Mouse (Mus musculus) hindbrain, postnatal 0 days (tissue): ENCODE measurements around the gene Bicdl1. TPM values are rescaled to one million over a fixed set of nuclear protein-coding genes. Genes with fewer than 3 reads are reported as not detected.

ENCODE experiments used
- ATAC-seq: fragments of 200-750 bp; cut with Nextera tagmentation; 2 replicates; pipeline ENCODE4 v1.8.0; 2017; ENCODE audit warnings: mild to moderate bottlenecking, moderate TSS enrichment, moderate library complexity
- DNase-seq: peaks from one replicate; pipeline ENCODE4 v3.0.0-alpha.2; 2015; ENCODE audit warnings: low spot score
- H3K27ac ChIP-seq: fragments of 300-500 bp; sonication (generic); 2 replicates; pipeline ENCODE4 v1.5.1; 2014; ENCODE audit warnings: mild to moderate bottlenecking
- H3K27me3 ChIP-seq: fragments of 300-500 bp; sonication (generic); 2 replicates; pipeline ENCODE4 v1.6.1; 2014; ENCODE audit warnings: low read length, mixed read lengths; ENCODE audit not compliant: insufficient read depth
- H3K36me3 ChIP-seq: fragments of 300-500 bp; sonication (generic); 2 replicates; pipeline ENCODE4 v1.6.1; 2014; ENCODE audit warnings: low read length, mixed read lengths; ENCODE audit not compliant: insufficient read depth
- H3K4me1 ChIP-seq: fragments of 300-500 bp; sonication (generic); 2 replicates; pipeline ENCODE4 v1.6.1; 2014; ENCODE audit warnings: antibody characterized with exemption, low read length, mixed read lengths; ENCODE audit not compliant: insufficient read depth
- H3K4me2 ChIP-seq: fragments of 300-500 bp; sonication (generic); 2 replicates; pipeline ENCODE4 v1.6.1; 2014; ENCODE audit warnings: low read depth, mild to moderate bottlenecking, low read length, moderate library complexity, mixed read lengths
- H3K4me3 ChIP-seq: fragments of 300-500 bp; sonication (generic); 2 replicates; pipeline ENCODE4 v1.5.1; 2014; ENCODE audit warnings: low read length
- H3K9ac ChIP-seq: fragments of 300-500 bp; sonication (generic); replicated peaks from 2 replicates; pipeline ENCODE4 v1.6.1; 2014; ENCODE audit warnings: mild to moderate bottlenecking, low read length, moderate library complexity, mixed read lengths
- H3K9me3 ChIP-seq: fragments of 300-500 bp; sonication (generic); 2 replicates; pipeline ENCODE4 v1.6.1; 2016; ENCODE audit warnings: low read length, mixed read lengths
- CTCF ChIP-seq: IDR thresholded peaks from 2 replicates; pipeline ENCODE4 v1.5.1; 2016; ENCODE audit warnings: antibody characterized with exemption, control low read depth, low read depth
- WGBS: fragments of 180-500 bp; shearing (Covaris S2); extraction: QIAGEN DNeasy Blood & Tissue Kit; methylation state at CpG from one replicate; pipeline ENCODE4 v1.1.7; 2014; 5-methylcytosine and 5-hydroxymethylcytosine counted together
- microRNA-seq, 2 experiments: library from miRNA; unstranded; fragments of <30 nt; microRNA quantifications; one replicate each; pipeline ENCODE4; 2016
- polyA plus RNA-seq: library from polyadenylated mRNA; unstranded; fragments of >200 nt; fragmentation: Nextera tagmentation; extraction: Ambion mirVana; gene quantifications from 2 replicates; pipeline ENCODE4 v1.2.1, GENCODE M21; 2015
- total RNA-seq: library from RNA; depleted of rRNA; stranded (reverse); fragments of >200 nt; gene quantifications from 2 replicates; pipeline ENCODE4 v1.2.3, GENCODE M21; 2014; rRNA removed

Gene Bicdl1
- total and polyA plus RNA-seq, 2 experiments from 2014 or later, result 28.8 to 124 TPM

GRCm38 (mm10) chr5:115623694-115624440 lies 107.6 kb downstream of the Bicdl1 start:
- Histone ChIP-seq H3K27ac (peak overlapping the region; percentile 22; the same call in 1 of the 2 replicates), H3K9ac (no peak overlapping the region)
- peak; percentile 32 for DNase-seq

GRCm38 (mm10) chr5:115622686-115623085 lies 108.7 kb downstream of the Bicdl1 start:
- no peak overlapping the region for H3K9ac ChIP-seq
- H3K9me3 ChIP-seq, result no peaks in the 10 kb centered on the region
- no peak overlapping the region for H3K4me3 ChIP-seq
- DNase-seq (no peak), ATAC-seq (no peak)
- no peaks in the 10 kb centered on the region for H3K4me1 ChIP-seq
- H3K27ac ChIP-seq, result no peak overlapping the region
- TF ChIP-seq CTCF, result no peak
- H3K27me3 ChIP-seq, result no peaks in the 10 kb centered on the region
- H3K4me2 ChIP-seq, result no peak overlapping the region
- 84% methylated on average over 7 of the region's 7 CpGs for WGBS
- peaks cover 25% of the 10 kb centered on the region for H3K36me3 ChIP-seq

More at GRCm38 (mm10) chr5:115623694-115624440, 107.6 kb downstream of the Bicdl1 start:
- Histone ChIP-seq H3K27me3 (no peaks in the 10 kb centered on the region), H3K4me2 (no peak overlapping the region), H3K36me3 (peaks cover 23% of the 10 kb centered on the region; the same call in 1 of the 2 replicates), H3K4me1 (no peaks in the 10 kb centered on the region), H3K9me3 (no peaks in the 10 kb centered on the region), H3K4me3 (no peak overlapping the region)
- WGBS, result 56% methylated on average over 9 of the region's 9 CpGs
- TF ChIP-seq CTCF, result no peak
- ATAC-seq, result peak; percentile 43; the same call in 1 of the 2 replicates

- Histone ChIP-seq H3K9me3 (no peaks in the 10 kb centered on the region), H3K4me2 (no peak overlapping the region), H3K27ac (no peak overlapping the region), H3K9ac (no peak overlapping the region), H3K27me3 (no peaks in the 10 kb centered on the region), H3K36me3 (peaks cover 54% of the 10 kb centered on the region), H3K4me3 (no peak overlapping the region), H3K4me1 (no peaks in the 10 kb centered on the region)
- TF ChIP-seq CTCF, result no peak
- WGBS, result 92% methylated on average over 15 of the region's 15 CpGs
- DNase-seq (no peak), ATAC-seq (no peak)
These were observed 111.7 kb downstream of the Bicdl1 start for GRCm38 (mm10) chr5:115619690-115620089.

- no peak overlapping the region for H3K4me2 ChIP-seq
- no peak overlapping the region for H3K27ac ChIP-seq
- H3K4me3 ChIP-seq, result no peak overlapping the region
- no peak overlapping the region for H3K9ac ChIP-seq
- peaks cover 83% of the 10 kb centered on the region for H3K36me3 ChIP-seq
- TF ChIP-seq CTCF, result peak; percentile 63
- no peaks in the 10 kb centered on the region for H3K27me3 ChIP-seq
- H3K4me1 ChIP-seq, result no peaks in the 10 kb centered on the region
- 86% methylated on average over 7 of the region's 7 CpGs for WGBS
- H3K9me3 ChIP-seq, result no peaks in the 10 kb centered on the region
- ATAC-seq, result no peak
- peak; percentile 25 for DNase-seq
These were observed 116.5 kb downstream of the Bicdl1 start for GRCm38 (mm10) chr5:115614948-115615347.

- no peak overlapping the region for H3K9ac ChIP-seq
- no peak overlapping the region for H3K4me2 ChIP-seq
- no peak for ATAC-seq
- H3K27ac ChIP-seq, result no peak overlapping the region
- H3K4me3 ChIP-seq, result no peak overlapping the region
- no peak for DNase-seq
- peaks cover 91% of the 10 kb centered on the region for H3K36me3 ChIP-seq
- no peaks in the 10 kb centered on the region for H3K27me3 ChIP-seq
- TF ChIP-seq CTCF, result no peak
- no peaks in the 10 kb centered on the region for H3K9me3 ChIP-seq
- 91% methylated on average over 9 of the region's 9 CpGs for WGBS
- H3K4me1 ChIP-seq, result no peaks in the 10 kb centered on the region
These were observed 118.1 kb downstream of the Bicdl1 start for GRCm38 (mm10) chr5:115613332-115613731.

GRCm38 (mm10) chr5:115611566-115611965 lies 119.9 kb downstream of the Bicdl1 start:
- no peak for TF ChIP-seq CTCF
- no peak overlapping the region for H3K4me2 ChIP-seq
- H3K27me3 ChIP-seq, result no peaks in the 10 kb centered on the region
- H3K36me3 ChIP-seq, result peaks cover 89% of the 10 kb centered on the region
- H3K9ac ChIP-seq, result no peak overlapping the region
- WGBS, result 90% methylated on average over 11 of the region's 11 CpGs
- no peaks in the 10 kb centered on the region for H3K4me1 ChIP-seq
- no peak for ATAC-seq
- no peaks in the 10 kb centered on the region for H3K9me3 ChIP-seq
- no peak overlapping the region for H3K4me3 ChIP-seq
- no peak for DNase-seq
- no peak overlapping the region for H3K27ac ChIP-seq

GRCm38 (mm10) chr5:115603561-115603960 lies 127.9 kb downstream of the Bicdl1 start:
- WGBS, result 95% methylated on average over 6 of the region's 6 CpGs
- no peak overlapping the region for H3K9ac ChIP-seq
- peaks cover 77% of the 10 kb centered on the region for H3K36me3 ChIP-seq
- ATAC-seq, result no peak
- no peak overlapping the region for H3K4me3 ChIP-seq
- H3K27ac ChIP-seq, result no peak overlapping the region
- no peak overlapping the region for H3K4me2 ChIP-seq
- no peaks in the 10 kb centered on the region for H3K9me3 ChIP-seq
- no peaks in the 10 kb centered on the region for H3K4me1 ChIP-seq
- no peaks in the 10 kb centered on the region for H3K27me3 ChIP-seq
- DNase-seq, result no peak
- no peak for TF ChIP-seq CTCF

Small RNAs within 50 kb of the gene (microRNA-seq; reads per million reads assigned to microRNA genes)
- 0 reads per million in 2 experiments for gene Mir7030

Other genes starting within 250 kb of the Bicdl1 start
- 25.8 and 33.7 TPM in 2 replicates for gene Sirt4, start 246.9 kb downstream of the Bicdl1 start, total RNA-seq
- gene Sirt4, start 246.9 kb downstream of the Bicdl1 start, polyA plus RNA-seq, result 20.2 and 21.8 TPM in 2 replicates
- 40.6 and 41.0 TPM in 2 replicates for gene Pxn, start 224.9 kb downstream of the Bicdl1 start, total RNA-seq
- 16.8 and 18.0 TPM in 2 replicates for gene Pxn, start 224.9 kb downstream of the Bicdl1 start, polyA plus RNA-seq
- gene Rplp0, start 172.2 kb downstream of the Bicdl1 start, total RNA-seq, result 1,557 and 1,861 TPM in 2 replicates
- 786 and 796 TPM in 2 replicates for gene Rplp0, start 172.2 kb downstream of the Bicdl1 start, polyA plus RNA-seq
- gene Gcn1l1, start 166.4 kb downstream of the Bicdl1 start, total RNA-seq, result 73.4 and 81.7 TPM in 2 replicates
- 22.8 and 24.3 TPM in 2 replicates for gene Gcn1l1, start 166.4 kb downstream of the Bicdl1 start, polyA plus RNA-seq
- gene Rab35, start 99.7 kb downstream of the Bicdl1 start, total RNA-seq, result 80.5 and 88.1 TPM in 2 replicates
- 22.2 and 25.3 TPM in 2 replicates for gene Rab35, start 99.7 kb downstream of the Bicdl1 start, polyA plus RNA-seq
- 28.5 and 30.2 TPM in 2 replicates for gene Cit, start 113.7 kb upstream of the Bicdl1 start, total RNA-seq
- gene Cit, start 113.7 kb upstream of the Bicdl1 start, polyA plus RNA-seq, result 36.7 and 40.9 TPM in 2 replicates